Mouse (Mus musculus) spleen, adult 12 weeks (tissue): ENCODE data around the gene Slc6a9.
A peak's percentile ranks its signal among the peaks of the same experiment; 100 is the strongest.

Source experiments
- DNase-seq: peaks from one replicate; pipeline ENCODE4 v3.0.0; 2022; ENCODE audit warnings: low spot score

Gene Slc6a9

GRCm38 (mm10) chr4:117878301-117878700 is 44.0 kb downstream of the Slc6a9 start:
- DNase-seq, result no peak

GRCm38 (mm10) chr4:117878703-117879102 is 44.4 kb downstream of the Slc6a9 start:
- no peak for DNase-seq

GRCm38 (mm10) chr4:117882701-117883691 is 48.7 kb downstream of the Slc6a9 start, which contains the start of gene B4galt2:
Gene B4galt2, minus strand, starts transcription at chr4:117883487.
- DNase-seq, result no peak

GRCm38 (mm10) chr4:117884146-117884545 is 49.8 kb downstream of the Slc6a9 start:
- DNase-seq, result no peak

GRCm38 (mm10) chr4:117885093-117885492 is 50.8 kb downstream of the Slc6a9 start:
- DNase-seq, result no peak

- DNase-seq, result no peak
These were observed 51.7 kb downstream of the Slc6a9 start for GRCm38 (mm10) chr4:117885994-117886393.

GRCm38 (mm10) chr4:117886644-117887043 is 52.3 kb downstream of the Slc6a9 start:
- DNase-seq, result no peak

- DNase-seq, result peak; percentile 89
These were observed 52.8 kb downstream of the Slc6a9 start, which contains the start of gene Atp6v0b for GRCm38 (mm10) chr4:117887133-117887532. Gene Atp6v0b, minus strand, starts transcription at chr4:117887333.

- no peak for DNase-seq
These were observed 53.6 kb downstream of the Slc6a9 start for GRCm38 (mm10) chr4:117887920-117888319.

- DNase-seq, result no peak
These were observed 55.2 kb downstream of the Slc6a9 start for GRCm38 (mm10) chr4:117889471-117889870.

- no peak for DNase-seq
These were observed 55.7 kb downstream of the Slc6a9 start for GRCm38 (mm10) chr4:117890031-117890430.

GRCm38 (mm10) chr4:117890750-117891149 is 56.4 kb downstream of the Slc6a9 start:
- DNase-seq, result no peak

GRCm38 (mm10) chr4:117891738-117892161 is 57.4 kb downstream of the Slc6a9 start, which contains the start of gene Dph2:
Gene Dph2, minus strand, starts transcription at chr4:117892032.
- peak; percentile 72 for DNase-seq

- peak; percentile 52 for DNase-seq
These were observed 59.1 kb downstream of the Slc6a9 start for GRCm38 (mm10) chr4:117893376-117893775.

GRCm38 (mm10) chr4:117894601-117895000 is 60.3 kb downstream of the Slc6a9 start:
- DNase-seq, result no peak

- no peak for DNase-seq
These were observed 61.0 kb downstream of the Slc6a9 start for GRCm38 (mm10) chr4:117895339-117895738.

- DNase-seq, result no peak
These were observed 61.7 kb downstream of the Slc6a9 start for GRCm38 (mm10) chr4:117896031-117896430.

GRCm38 (mm10) chr4:117898111-117898510 is 63.8 kb downstream of the Slc6a9 start:
- DNase-seq, result no peak

GRCm38 (mm10) chr4:117904094-117904493 is 69.8 kb downstream of the Slc6a9 start:
- DNase-seq, result no peak

GRCm38 (mm10) chr4:117904761-117905160 is 70.5 kb downstream of the Slc6a9 start:
- no peak for DNase-seq

GRCm38 (mm10) chr4:117906196-117906595 is 71.9 kb downstream of the Slc6a9 start:
- no peak for DNase-seq

GRCm38 (mm10) chr4:117908834-117909453 is 74.6 kb downstream of the Slc6a9 start:
- no peak for DNase-seq

GRCm38 (mm10) chr4:117912131-117912561 is 77.8 kb downstream of the Slc6a9 start:
- no peak for DNase-seq
